Mouse (Mus musculus) frontal cortex, postnatal 25 days (tissue): Measurements from ENCODE around the gene Fry.

Experiments used
- DNase-seq, 2 experiments: peaks; one replicate each; pipeline ENCODE4 v3.0.0; 2022; ENCODE audit warnings: low spot score in 2 of 2

Fry gene

GRCm38 (mm10) chr5:150389589-150390377, 271.3 kb downstream of the Fry start:
- no peak for DNase-seq

DNA sequence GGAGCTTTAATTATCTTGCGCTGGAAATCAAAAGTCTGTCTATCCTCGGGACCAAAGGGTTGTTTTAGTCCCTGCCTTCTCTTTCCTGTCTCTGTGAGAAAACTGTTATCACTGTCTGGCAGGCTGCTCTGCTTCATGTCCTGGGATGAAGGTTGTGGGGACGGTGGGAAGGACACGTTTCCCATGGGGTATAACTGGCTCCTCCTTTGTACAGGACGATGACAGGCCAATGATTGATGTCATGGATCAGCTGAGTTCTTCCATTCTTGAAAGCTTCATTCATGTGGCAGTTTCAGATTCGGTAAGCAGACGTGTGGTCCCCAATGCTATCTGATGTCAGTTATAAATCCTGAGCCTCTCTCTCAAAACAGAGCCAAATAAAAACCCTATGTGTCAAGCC, 272.0 kb downstream of the Fry start:
- DNase-seq = no peak

- no peak for DNase-seq
These were observed 276.2 kb downstream of the Fry start for GRCm38 (mm10) chr5:150394645-150395044.

DNA sequence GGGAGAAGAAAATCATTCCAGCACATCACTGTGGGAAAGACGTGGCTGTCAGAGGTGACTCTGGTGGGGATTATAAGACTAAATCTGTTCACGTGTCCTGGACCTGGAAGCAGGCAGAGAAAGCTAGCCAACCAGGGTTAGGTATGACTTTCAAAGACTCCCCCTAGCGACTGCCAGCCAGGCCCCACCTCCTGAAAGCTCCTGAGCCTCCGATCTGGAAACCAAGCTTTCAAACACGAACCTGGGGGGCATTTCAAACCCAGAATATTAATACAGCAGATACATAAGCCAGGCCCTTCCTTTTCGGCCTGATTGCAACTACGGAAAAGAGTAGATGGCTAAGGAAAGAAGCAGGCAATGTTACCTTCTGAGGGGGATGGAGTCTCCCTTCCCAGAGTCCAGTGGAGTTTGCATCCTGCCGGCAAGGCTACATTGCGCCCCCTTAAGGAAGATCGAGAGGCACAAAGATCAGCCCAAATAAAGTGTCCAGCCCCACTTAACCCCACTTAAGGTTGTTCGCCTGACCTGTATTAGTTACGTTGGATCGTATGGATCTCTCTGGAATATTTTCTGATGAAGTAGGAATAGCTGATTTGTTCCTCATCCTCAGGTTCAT, 284.5 kb downstream of the Fry start:
- DNase-seq = no peak

- no peak for DNase-seq
These were observed 286.4 kb downstream of the Fry start for GRCm38 (mm10) chr5:150404867-150405266.

DNA sequence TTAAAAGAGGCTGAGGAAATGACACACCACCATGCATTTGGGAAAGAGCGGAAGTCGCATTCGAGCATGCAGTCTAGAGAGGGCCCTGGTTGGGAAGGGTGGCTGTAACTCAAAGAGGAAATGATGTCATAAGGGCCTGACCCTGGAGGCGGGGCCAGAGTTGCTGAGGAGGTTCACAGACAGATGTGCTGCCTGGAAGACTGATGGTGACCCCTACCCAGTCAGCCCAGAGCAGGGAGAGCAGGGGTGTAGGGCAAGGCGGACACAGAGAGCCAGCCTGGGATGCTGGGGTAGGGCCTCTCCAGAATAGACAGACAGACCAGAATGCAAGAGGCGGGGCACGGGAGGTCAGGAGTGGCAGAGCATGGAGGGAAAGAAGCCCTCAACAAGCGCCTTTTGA, 290.5 kb downstream of the Fry start:
- no peak for DNase-seq

- DNase-seq = no peak
These were observed 291.1 kb downstream of the Fry start for GRCm38 (mm10) chr5:150409451-150410045.

DNA sequence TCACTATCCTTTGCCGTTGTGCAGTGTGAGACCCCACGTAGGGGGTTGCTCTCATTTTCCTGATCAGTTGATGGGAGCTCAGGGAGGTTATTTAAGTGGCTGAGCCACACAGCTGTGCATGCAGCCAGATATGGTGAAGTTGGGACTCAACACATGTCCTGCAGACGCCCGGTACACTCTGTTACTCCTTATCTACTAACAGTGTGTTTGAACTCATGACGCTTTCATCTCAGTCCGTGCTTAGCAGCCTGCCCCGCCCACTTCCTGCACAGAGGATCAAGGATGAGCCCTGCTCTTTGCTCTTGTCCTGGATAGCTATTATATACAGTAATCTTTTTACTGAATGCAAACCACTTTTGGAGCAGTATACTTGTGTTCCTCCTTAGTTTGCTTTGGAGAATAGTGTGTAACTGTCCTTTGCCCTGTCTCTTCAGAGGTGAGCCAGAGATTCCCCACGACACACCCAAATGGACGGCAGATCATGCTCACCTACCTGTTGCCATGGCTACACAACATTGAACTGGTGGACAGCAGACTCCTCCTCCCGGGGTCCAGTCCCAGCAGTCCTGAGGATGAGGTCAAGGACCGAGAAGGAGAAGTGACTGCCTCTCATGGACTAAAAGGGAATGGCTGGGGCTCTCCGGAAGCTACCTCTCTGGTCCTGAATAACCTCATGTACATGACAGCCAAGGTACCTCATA, 294.5 kb downstream of the Fry start:
- DNase-seq = no peak

DNA sequence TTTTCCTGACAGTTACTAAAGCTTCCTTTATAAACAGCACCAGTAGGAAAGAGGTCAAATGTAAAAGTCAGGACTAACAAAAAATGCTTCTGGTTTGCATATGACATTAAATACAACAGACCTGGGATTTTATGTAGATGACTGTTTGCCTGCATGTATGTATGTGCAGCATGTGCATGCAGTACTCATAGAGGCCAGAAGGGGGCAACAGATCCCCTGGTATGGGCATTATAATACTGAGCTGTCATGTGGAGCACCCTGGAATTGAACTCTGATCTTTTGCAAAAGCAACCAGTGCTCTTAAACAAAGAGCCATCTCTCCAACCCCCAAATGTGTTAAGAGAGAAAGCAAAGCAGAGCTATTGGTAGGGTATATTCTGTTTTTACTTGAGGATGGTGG, 296.4 kb downstream of the Fry start:
- DNase-seq = no peak

DNA sequence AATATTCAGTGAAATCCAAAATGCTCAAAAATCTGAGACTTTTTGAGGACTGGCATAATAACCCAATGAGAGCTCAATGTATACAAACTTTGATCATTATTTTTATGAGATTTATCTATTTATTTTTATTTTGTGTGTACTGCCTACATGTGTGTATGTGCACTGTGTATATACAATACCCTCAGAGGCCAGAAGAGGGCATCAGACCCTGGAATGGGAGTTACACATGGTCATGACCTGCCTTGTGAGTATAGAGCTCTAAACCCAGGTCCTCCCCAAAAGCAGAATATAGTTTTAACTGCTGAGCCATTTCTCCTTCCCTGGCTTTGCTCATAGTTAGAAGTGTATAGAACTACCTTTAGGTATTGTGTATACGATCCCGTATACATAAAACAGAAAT, 298.8 kb downstream of the Fry start:
- no peak for DNase-seq

GRCm38 (mm10) chr5:150418035-150418434, 299.6 kb downstream of the Fry start:
- no peak for DNase-seq

DNA sequence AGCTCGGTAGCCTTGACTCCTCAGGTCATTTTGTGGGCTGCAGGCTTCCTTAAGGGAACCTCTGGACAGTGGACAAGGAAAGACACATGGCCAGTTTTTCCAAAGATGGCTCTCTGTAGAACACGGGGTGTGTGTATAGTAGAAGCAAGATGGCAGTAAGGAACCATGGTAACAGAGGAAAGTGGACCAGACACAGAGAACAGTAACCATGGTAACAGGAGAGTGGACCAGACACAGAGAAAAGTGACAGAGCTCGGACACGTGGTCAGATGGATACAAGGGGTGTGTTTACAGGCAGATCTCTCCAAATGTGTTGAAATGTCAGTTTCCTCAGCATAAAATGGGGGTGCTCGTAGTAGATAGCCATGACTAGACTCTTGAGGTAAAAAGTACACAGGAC, 306.6 kb downstream of the Fry start:
- DNase-seq = no peak

GRCm38 (mm10) chr5:150426595-150426994, 308.1 kb downstream of the Fry start:
- peak; percentile 22 to 27 for DNase-seq

- no peak for DNase-seq
These were observed 312.8 kb downstream of the Fry start for GRCm38 (mm10) chr5:150431286-150431685.

GRCm38 (mm10) chr5:150432960-150433359, 314.5 kb downstream of the Fry start:
- no peak for DNase-seq

DNA sequence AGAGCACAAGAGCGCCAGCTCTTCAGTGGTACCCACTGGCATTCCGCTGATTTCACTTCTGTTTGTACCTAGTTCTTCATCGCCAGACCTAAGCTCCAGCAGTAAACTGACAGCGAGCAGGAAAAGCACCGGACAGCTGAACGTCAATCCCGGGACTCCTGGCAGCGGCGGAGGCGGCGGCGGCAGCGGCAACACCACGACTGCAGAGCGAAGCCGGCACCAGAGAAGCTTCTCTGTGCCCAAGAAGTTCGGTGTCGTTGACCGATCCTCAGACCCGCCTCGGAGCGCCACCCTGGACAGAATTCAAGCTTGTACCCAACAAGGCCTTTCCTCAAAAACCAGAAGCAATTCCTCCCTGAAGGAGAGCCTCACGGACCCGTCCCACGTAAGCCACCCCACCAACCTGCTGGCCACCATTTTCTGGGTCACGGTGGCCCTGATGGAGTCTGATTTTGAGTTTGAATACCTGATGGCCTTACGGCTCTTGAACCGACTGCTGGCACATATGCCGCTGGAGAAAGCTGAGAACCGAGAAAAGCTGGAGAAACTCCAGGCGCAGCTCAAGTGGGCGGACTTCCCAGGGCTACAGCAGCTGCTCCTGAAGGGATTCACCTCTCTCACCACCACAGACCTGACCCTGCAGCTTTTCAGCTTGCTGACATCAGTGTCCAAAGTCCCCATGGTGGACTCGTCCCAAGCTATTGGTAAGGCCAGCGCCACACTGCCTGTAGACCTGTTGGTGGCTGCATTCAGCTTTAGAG, 318.4 kb downstream of the Fry start:
- no peak for DNase-seq

DNA sequence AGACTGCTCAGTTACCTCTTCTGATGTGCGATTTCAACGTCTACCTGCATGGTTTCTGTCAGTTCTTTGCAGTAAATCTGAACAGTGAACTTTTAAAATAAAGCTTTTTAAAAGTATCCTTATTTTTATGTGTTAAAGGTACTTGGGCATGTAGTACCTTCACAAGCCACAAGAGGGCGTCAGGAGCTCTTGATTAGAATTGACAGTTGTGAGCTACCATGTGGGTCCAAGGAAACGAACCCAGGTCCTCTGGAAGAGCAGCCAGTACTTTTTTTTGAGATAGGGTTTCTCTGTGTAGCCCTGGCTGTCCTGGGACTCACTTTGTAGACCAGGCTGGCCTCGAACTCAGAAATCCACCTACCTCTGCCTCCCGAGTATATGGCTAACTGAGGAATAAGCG, 323.2 kb downstream of the Fry start:
- no peak for DNase-seq

DNA sequence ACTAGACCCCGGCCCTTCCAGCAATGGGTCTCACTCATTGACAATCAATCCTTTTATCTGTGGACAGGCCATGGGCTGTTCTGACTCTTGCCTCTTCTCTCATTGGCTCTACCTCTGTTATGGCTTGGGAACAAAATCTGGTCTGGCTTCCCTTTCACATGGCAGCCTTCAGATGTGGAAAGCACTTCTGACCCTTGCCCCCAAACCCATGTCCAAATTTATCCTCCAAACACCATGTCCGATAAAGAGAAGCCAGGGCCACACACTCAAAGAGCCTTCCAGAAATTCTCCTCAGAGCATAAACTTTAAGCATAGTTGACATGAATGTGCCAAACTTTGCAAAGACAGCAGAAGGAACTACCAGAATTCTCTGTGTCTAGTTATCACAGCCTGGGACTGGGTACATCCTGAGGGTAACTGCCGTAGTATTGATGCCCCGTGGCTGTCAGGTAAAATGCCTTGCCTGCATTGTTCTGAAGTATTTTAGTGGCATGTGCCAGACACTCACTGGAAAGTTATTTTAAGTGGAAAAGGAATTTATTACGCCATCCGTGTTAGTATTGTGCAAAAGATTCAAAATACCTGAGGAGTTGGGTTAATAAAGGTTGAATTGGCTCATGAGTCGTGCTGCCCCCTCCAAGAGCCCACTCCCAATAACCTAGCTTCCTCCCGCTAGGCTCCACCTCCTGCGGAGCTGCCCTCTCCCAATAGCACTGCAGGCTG, 333.0 kb downstream of the Fry start:
- no peak for DNase-seq

DNA sequence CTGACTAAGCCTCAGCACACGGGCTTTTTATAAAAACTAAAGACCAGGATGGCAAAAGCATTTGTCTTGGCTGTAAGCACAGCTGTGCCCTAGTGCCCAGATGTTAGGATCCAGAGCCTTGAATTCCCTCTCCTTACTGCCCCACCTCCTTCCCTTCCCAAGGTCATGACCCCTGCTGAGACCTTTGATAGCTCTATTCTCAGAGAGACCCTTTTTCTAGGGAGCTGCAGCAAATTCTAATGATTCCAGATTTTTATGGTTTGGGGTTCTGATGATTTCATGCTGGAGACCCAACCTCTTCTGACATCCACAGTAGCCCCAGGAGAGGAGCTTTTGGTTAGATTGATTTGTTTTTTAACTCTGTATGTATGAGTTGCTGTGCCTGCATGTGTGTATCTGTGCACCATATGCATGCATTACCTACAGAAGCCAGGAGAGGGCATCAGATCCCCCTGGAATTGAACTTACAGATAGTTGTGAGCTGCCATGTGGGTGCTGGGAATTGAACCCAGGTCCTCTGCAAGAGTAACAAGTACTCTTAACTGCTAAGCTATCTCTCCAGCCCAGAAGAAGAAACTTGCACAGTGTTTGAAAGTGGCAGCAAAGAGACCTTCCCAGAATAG, 333.7 kb downstream of the Fry start:
- no peak for DNase-seq

GRCm38 (mm10) chr5:150452671-150453070, 334.2 kb downstream of the Fry start:
- DNase-seq = no peak

GRCm38 (mm10) chr5:150453490-150453889, 335.0 kb downstream of the Fry start:
- DNase-seq = no peak
